Mouse (Mus musculus) layer of hippocampus, adult 11-12 months (tissue): Measurements from ENCODE around the gene Pnpla2.
A peak's percentile ranks its signal among the peaks of the same experiment; 100 is the strongest.
"Not testable (repeated sequence)": the region's sequence is repeated elsewhere in the genome, so short reads cannot be mapped to it uniquely, and the experiment has no call there.

ENCODE experiments used
- DNase-seq: peaks from one replicate; pipeline ENCODE4 v3.0.0; 2022; ENCODE audit warnings: low spot score

The Pnpla2 gene

GRCm38 (mm10) chr7:141454967-141455551 is at the start of gene Pnpla2:
TSS of gene Pnpla2 (plus strand) at chr7:141455198.
- peak; percentile 91 for DNase-seq

GRCm38 (mm10) chr7:141405466-141405865 is 49.5 kb upstream of the Pnpla2 start:
- DNase-seq, result no peak

- not testable (repeated sequence) for DNase-seq
Observed at GRCm38 (mm10) chr7:141407670-141408069, 47.3 kb upstream of the Pnpla2 start.

GRCm38 (mm10) chr7:141408833-141409232 is 46.2 kb upstream of the Pnpla2 start:
- peak; percentile 87 for DNase-seq

- DNase-seq, result no peak
Observed at GRCm38 (mm10) chr7:141410631-141411030, 44.4 kb upstream of the Pnpla2 start.

GRCm38 (mm10) chr7:141411667-141412066 is 43.3 kb upstream of the Pnpla2 start:
- DNase-seq, result no peak

GRCm38 (mm10) chr7:141413331-141413730 is 41.7 kb upstream of the Pnpla2 start:
- DNase-seq, result no peak

GRCm38 (mm10) chr7:141413809-141414584 is 41.0 kb upstream of the Pnpla2 start, which contains the start of gene Gatd1:
TSS of gene Gatd1 (minus strand) at chr7:141414136.
- peak; percentile 99 for DNase-seq

GRCm38 (mm10) chr7:141416144-141416841 is 38.7 kb upstream of the Pnpla2 start:
- DNase-seq, result no peak

GRCm38 (mm10) chr7:141417731-141418681 is 37.0 kb upstream of the Pnpla2 start:
- no peak for DNase-seq

- no peak for DNase-seq
Observed at GRCm38 (mm10) chr7:141418970-141419369, 36.0 kb upstream of the Pnpla2 start.

- no peak for DNase-seq
Observed at GRCm38 (mm10) chr7:141420030-141420702, 34.8 kb upstream of the Pnpla2 start.

GRCm38 (mm10) chr7:141423811-141424210 is 31.2 kb upstream of the Pnpla2 start:
- DNase-seq, result no peak

GRCm38 (mm10) chr7:141426948-141427730 is 27.9 kb upstream of the Pnpla2 start:
- no peak for DNase-seq

GRCm38 (mm10) chr7:141428701-141429100 is 26.3 kb upstream of the Pnpla2 start:
- no peak for DNase-seq

- peak; percentile 89 for DNase-seq
Observed at GRCm38 (mm10) chr7:141429310-141429709, 25.7 kb upstream of the Pnpla2 start, which contains the start of gene Cend1. TSS of gene Cend1 (minus strand) at chr7:141429491.

- DNase-seq, result no peak
Observed at GRCm38 (mm10) chr7:141429840-141430584, 25.0 kb upstream of the Pnpla2 start.

GRCm38 (mm10) chr7:141430585-141431240 is 24.3 kb upstream of the Pnpla2 start:
- no peak for DNase-seq
